Mouse (Mus musculus) urinary bladder, postnatal 36 days (tissue): ENCODE measurements around the gene Kcnj10.

Source experiments
- DNase-seq, 2 experiments: peaks; one replicate each; pipeline ENCODE4 v3.0.0; 2022; ENCODE audit warnings: low spot score in 2 of 2, mixed read lengths in 1 of 2

The Kcnj10 gene

DNA sequence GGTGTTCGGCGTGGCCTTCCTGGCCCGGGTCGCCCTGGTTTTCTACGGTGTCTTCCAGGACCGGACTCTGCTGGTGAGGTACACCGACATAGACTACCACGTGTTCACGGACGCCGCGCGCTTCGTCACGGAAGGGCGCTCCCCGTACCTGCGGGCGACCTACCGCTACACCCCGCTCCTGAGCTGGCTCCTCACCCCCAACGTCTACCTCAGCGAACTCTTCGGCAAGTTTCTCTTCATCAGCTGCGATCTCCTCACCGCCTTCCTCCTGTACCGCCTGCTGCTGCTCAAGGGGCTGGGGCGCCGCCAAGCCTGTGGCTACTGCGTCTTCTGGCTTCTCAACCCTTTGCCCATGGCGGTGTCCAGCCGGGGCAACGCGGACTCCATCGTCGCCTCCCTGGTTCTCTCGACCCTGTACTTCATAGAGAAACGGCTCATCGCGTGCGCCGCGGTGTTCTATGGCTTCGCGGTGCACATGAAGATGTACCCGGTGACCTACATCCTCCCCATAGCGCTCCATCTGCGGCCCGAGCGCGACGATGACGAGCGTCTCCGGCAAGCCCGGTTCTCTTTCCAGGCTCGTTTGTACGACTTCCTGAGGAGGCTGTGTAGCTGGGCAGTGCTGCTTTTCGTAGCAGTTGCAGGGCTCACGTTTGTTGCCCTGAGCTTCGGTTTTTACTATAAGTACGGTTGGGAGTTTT lies 35.9 kb downstream of the Kcnj10 start:
- DNase-seq = peak; percentile 11 to 25

DNA sequence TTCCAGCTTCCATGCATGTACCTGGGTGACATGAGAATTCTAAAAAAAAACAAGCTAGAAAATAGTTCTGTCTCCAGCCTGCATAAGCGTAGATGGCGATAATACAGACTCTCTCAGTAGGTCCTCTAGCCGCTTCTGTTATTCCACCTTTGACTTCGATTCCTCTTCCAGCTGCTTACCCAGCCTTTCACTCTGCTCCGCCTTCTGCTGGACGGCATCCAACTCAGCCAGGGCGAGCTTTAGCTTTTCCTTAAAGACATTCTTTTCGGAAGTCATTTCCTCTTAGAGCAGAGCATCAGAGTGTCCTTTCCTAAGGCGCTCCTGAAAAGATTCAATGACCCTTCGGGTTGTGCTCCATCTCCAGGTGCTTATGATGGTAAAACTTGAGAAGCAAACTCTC lies 39.1 kb downstream of the Kcnj10 start:
- peak in 1 of 2 experiments; percentile 50 for DNase-seq

DNA sequence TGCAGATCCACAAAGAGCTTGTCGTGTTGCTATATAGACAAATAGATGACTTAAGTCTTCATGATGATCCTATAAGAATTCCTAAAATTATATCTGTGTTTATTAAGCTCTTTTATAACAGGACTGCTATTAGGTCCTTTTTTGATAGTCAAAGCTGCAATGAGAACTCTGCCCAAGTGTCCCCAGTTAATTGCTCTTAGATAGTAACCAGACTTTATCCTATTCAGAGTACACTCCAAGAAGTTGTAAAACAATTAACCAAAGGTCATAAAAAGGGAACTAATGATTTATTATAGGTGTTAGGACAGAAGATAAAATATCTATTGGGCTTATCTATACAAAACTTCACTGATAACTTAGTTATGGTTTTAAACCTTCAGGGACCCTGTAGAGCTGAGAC lies 41.1 kb downstream of the Kcnj10 start:
- no peak for DNase-seq

DNA sequence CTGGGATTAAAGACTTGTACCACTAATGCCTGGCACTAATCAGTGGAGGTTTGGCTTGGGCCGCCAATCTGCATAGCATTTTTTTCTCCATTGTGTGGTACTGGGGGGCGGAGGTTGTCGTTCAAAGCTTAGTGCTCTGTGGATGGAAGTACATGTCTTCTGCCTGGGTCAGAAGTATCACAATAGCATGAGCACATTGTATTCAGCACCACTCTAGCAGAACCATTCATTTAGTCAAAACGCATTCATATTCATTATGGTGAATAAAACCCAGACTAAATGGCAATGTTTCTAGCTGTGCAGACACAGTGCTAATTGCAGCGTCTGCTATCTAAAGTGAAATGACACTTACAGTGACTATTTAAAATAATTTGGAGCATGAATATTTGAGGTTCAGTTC lies 46.2 kb downstream of the Kcnj10 start:
- no peak for DNase-seq

DNA sequence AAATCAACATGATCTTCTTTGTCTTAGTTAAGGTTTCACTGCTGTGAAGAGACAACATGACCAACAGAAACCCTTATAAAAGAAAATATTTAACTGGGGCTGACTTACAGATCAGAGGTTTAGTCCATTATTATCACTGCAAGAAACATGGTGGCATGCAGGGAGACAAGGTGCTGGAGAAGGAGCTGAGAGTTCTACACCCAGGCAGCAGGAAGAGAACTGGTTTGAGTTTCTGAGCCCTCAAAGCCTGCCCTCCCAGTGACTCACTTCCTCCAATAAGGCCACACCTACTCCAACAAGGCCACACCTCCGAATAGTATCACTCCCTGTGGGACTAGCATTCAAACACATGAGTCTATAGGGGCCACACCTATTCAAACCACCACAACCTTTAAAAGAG lies 49.8 kb downstream of the Kcnj10 start:
- DNase-seq = no peak

DNA sequence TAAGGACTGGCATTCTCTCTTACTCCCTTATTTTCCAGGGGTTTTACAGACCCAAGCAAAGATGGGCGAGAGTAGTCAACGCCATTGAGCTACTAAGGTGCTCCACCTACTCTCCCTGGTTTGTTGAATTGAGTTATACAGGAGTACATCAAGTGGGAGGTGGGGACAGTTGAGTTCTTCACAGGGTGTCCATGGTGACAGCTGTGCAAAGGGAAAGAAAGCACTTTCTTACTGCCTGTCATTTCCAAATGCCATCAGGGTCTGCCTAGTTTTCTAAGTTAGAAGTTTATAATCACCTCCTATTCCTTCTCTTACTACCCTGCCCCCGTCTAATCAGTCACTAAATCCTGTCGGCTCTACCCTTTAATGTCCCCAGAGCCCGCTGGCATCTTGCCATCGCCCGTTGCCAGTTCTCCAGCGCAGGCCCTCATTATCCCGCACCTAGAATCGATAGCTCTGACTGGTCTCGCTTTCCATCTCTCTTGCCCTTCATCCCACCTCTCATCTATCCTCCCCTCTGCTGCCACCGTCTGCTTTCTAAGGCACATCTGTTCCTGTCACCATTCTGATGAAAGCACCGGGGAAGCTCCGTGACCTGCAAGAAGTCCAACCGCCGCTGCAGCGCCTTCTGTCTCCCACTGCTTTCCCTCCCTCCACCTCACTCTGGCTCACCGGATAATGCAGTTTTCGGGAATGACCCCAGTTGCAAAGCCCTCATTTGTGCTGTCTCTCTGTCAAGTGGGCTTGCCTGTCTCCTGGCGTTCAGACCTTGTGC lies 51.0 kb downstream of the Kcnj10 start:
- DNase-seq = no peak

DNA sequence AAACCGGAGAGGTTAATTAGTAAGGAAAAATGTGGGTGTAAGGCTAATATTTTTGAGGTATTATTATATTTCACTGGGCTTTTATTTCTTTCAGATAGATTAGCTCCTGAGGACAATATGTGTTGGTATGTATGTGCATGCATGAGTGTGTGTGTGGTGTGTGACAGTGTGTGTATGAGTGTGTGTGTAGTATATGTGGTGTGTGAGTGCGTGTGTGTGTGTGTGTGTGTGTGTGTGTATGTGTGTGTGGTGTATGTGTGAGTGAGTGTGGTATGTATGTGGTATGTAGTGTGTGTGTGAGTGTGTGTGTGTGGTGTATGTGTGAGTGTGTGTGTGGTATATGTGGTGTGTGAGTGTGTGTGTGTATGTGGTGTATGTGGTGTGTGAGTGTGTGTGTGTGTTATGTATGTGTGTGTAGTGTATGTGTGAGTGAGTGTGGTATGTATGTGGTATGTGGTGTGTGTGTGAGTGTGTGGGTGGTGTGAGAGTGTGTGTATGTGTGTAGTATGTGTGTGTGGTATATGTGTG lies 51.7 kb downstream of the Kcnj10 start:
- no peak for DNase-seq

DNA sequence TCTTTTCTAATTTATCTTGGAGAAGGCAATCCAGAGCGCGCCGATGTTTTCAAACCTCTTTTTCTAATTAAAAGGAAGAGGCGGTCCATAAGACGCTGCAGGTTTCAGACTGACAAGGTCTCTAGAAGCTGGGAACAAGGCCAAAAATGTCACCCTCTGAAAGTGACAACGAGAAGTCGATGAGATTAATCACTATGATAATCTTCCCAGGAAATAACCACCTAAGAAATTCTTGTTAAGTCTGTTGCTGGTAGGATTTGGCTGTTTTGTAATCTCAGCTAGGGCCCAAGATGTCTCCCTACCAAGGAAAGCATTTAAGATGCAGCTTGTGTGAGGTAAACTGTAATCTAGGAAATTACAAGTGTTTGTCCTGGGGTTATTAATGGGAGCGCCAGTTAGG lies 52.7 kb downstream of the Kcnj10 start:
- no peak for DNase-seq

DNA sequence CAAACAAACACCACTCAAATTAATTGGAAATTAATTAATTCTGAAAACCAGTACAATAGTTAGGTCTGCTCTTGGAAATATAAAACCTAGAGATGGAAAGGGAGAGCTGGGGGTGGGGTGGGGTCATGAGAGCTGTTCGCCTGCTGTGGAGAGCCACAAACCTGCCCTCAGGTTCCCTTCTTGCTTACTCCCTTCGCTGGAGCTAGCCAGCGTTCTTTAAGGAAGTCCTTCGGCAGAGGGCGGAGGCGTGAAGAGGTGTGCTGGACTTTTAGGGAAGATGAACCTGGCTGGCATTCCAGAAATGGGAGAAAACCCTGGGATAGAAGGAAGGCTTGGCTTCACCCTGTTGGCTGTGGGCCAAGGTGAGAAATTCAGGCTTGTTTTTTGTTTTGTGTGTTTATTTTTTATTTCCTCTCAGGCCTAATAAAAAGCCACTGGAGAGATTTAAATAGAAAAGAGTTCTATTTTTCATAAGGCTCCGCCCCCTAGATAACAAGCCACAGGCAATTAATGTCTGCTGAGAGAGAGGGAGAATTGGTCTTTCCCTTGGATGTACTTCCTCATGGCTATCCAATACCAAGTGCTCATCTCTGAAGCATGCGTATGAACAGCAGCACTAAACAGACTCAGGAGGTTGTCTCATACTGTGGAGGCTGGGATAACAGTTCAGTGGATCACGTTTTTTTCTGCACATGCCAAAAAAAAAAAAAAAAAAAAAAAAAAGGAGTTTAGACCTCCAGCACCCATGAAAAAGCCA lies 56.2 kb downstream of the Kcnj10 start:
- no peak for DNase-seq

DNA sequence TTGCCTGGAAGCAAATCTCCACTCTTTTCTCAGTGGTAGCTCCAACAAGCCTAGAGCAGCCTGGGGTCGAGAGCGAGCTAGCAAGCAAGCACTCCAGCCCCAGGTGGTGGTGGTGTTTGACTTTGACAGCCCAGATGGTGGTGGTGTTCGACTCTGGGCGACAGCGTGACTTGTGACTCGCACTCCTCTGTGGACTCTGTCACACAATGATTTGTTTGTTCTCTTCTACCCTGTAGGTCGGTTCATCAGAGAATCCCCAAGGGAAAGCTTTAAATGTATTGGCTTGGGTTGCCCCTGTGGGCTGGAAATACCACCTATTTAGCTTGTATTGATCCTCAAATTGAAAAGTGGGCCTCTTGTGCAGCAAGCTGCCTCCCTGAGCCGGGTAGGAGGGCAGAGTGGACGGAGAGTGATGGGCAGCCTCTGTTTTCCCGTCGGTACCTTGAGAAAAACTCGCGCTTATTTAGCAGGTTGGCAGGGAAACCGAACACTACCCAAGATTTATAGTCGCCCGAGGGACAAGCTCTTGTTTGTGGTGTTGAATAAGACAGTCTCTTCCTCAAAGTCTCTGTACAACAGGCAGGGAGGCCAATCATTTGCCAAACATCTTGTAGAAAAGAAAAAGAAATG lies 65.2 kb downstream of the Kcnj10 start:
- DNase-seq = no peak

DNA sequence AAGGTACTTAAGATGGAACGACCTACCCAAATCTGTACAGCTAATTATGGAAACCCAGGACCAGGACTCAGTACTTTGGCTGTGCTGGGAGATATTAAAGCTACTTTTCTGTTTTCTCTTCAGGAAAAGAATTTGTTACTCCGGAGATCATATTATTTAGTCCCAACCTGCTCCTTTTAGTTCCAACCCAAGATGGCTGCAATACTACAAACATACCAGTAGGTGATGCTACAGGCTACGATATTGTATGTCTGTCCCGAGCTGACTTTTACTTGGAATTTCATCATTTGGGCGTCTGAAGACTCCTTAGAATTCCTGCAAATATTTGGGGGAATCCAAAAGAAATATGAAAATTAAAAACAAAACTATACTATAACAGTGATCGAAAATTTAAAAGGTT lies 68.0 kb downstream of the Kcnj10 start:
- no peak for DNase-seq

DNA sequence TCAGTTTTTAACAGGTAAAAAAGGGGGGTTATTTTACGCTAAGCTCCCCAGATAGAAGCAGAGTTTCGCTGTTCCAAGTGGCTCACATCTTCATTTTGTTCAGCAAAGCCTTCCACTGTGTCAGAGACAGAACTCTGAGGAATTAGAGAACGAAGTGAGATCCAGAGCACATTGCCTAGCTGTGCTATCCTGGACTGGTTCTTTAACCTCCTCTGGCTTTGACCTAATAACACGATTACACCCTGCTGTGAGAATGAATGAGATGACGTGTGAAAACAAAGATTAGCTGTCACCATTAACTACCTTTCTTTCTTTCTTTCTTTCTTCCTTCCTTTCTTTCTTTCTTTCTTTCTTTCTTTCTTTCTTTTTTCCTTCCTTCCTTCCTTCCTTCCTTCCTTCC lies 68.4 kb downstream of the Kcnj10 start:
- DNase-seq = no peak

DNA sequence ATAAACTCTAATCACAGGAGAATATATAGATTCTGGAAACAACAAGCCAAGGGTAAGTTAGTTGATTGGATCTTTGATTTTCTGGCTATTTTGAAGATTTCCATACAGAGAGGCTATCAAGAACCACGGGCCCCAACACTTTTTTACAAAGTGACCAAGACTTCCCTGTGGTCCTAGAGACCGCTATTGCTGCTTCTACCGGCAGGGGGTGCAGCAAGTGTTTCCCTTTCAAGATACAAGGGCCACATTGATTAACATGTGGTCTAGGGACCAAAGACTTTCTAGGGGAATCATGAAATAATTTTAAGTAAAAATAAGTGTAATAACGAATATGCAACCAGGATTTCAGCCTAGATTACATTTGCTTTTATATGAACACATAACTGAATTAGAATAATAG lies 69.8 kb downstream of the Kcnj10 start:
- peak in 1 of 2 experiments; percentile 58 for DNase-seq

DNA sequence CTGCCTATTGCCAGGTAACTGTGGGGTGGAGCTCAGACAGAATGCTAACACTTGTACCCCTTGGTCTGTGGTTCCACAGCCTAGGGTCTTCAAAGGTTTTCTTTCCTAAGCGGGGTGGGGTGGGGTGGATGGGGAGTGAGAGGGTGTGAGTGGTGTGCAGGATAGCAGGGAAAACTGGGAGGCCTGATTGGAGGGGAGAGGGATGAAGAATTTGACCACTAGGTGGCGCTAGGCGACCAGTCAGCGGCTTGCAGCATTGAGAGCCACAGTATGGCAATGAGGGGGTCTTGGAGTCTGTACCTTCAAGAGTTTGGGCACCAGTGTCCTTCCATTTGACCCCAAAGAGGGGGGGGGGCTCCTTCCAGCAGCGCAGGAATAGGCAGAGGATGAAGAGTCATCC lies 71.2 kb downstream of the Kcnj10 start:
- DNase-seq = peak; percentile 57 to 68

DNA sequence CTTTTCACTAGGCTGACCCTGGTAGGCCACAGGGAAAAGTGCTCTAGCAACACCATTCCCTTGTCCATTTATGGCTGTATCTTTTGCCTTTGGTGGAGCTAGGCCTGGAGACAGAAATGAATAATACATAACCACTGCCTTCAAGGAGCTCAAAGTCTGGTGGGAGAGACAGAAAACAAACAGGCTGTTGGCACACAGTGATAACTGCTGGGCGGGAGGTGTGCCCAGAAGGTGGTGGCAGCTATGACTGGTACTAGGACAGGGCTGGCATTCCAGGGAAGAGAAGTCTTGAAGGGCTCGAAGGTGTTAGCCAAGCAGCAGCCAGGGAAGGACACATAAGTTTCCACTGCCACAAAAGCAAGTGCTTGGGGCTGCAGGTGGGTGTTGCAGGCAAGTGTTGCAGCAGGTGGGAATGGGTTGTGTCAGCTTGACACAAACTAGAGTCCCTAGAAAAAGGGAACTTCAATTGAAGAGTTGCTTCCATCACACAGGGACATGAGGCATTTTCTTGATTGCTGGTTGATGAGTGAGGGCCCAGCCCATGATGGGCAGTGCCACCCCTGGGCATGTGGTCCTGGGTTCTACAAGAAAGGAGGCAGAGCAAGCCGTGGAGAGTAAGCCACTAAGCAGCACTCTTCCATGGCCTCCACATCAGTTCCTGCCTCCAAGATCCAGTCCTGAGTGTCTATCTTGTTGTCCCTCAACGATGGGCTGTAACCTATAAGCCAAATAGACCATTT lies 72.7 kb downstream of the Kcnj10 start:
- no peak for DNase-seq

DNA sequence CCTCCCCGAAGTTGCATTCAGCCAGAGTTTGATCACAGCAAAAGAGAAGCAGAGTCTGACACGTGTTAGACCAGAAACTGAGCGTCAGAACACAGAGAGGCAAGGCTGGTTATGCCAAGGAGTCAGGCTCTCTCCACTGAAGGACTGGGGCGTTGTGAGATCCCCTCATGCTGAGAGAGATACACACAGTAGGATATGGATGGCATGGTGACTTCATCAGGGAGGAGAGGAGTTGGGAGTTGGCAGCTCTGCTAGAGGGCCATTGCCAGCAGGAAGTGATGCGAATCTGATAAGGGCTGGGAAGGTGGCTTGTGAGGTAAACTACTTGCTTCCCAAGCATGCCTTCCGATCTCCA lies 73.2 kb downstream of the Kcnj10 start:
- DNase-seq = no peak

DNA sequence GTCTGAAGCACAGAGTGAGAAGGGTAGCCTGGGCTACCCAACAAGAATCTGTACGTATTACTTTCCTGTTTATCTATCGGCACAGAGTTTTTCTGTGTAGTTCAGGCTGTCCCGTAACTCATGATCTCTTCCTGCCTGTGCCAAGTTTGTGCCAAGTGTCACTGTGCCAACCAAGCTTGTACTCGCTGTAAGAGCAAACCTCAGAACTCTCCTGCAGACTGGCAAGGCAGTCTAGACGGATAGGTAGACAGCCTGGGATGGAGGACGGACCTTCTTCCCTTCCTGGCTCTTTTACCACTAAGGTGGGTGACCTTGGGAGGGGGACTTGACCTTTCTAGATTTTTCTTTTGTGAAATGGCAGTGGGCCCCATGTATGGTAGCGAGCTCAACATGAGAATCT lies 74.1 kb downstream of the Kcnj10 start:
- no peak for DNase-seq

DNA sequence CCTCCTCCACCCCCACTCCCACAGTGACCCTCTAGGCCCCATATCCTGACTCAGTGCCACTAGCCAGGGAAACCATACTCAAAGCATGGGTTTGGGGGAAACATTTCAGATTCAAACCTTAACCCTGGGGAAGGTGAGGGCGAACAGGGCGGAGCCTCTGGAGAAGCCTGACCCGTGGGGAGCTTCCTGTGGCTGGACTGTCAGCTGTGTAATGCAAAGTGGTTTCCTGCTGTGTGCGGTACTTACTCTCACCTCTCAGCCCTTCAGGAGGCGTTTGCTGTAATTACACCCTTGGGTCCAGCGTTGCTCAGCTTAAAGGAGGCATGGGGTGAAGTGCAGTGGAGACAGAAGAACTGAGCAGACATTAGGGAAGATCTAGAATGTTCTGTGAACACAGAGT lies 77.2 kb downstream of the Kcnj10 start:
- DNase-seq = no peak

DNA sequence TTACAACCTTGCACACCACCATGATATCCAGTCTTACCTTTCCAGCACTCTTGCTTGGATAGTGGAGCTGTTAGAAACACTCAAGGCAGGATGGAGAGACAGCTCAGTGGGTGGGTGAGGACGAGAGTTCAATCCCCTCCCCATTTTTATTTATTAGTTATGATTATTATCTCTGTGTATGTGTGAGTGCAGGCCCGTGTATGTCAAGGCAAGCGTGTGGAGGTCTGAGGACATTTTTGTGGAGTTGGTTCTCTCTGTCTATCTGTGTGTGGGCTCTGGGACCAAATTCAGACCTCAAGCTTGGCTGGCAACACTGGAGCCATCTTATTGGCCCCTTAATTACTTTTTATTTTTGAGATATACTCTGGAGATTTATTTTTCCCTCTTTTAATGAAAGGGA lies 77.6 kb downstream of the Kcnj10 start:
- no peak for DNase-seq

DNA sequence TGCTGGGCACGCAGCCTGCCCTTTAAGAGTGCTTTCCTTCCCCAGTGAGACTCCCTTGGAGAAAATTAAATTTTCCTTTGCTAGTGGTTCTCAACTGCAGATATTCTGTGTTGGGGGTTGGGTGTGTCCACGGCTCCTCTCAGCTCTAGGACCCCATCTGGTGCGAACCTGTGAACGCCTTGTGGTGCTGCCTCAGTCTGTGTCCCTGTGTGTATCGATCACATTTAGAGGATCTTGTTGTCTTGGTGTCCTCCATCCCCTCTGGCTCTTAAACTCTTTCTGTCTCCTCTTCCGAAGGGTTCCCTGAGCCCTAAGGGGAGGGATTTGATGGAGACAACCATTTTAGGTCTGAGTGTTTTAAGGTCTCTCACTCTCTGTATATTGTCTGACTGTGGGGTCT lies 79.2 kb downstream of the Kcnj10 start:
- DNase-seq = no peak

DNA sequence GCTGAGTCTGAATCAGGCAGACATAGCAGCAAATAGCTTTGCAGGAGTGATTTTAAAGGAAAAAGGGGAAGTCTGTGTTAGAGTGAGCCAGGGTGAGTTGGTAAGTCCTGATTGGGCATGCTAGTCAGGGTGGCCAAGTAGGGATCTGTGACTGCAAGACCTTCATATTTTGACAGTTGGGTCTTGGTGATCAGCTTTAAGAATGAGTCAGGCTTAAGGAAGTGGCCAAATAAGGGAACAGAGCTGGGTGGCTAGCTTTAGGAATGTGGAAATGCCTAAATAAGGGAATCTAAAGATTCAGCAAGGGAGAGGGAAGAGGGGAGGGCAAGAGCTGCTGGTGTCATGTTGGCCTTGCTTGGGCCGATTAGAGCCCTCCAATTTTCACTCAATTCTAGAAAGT lies 82.4 kb downstream of the Kcnj10 start:
- DNase-seq = no peak
